9 mouse cellular contexts compared by ENCODE assay signal in the genomic region with DNA sequence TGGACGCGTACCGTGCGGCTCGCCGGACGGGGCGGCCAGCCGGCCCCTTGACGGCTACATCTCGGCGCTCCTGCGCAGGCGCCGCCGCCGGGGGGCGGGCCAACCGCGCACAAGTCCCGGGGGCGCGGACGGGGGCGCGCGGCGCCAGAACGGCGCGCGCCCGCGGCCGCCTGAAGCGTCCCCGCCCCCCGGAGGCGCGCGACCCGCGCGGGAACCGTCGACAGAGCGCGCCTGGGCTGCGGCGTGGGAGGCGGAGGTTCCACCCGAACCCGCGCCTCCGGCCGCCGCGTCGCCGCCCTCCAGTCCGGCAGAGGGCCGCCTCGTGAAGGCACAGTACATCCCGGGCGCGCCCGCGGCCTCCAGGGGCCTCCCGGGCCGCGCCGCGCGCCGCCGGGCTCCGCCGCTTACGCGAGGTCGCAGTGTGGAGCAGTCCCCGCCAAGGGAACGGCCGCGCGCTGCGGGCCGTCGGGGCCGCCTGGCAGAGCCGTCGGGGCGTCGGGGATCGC. TPM values are rescaled to one million over a fixed set of nuclear protein-coding genes. Genes with fewer than 3 reads are reported as not detected.
DNase-seq lines count a peak whose midpoint lies in the region; ATAC-seq and TF ChIP-seq lines count a peak whose summit lies in the region.
"Had no signal": no experiment of that assay in that cellular context is flagged by ENCODE, and none has a peak within 500 bp of the region (broad histone marks: within the 10 kb centered on the region; RNA-seq: fewer than 3 reads in every experiment).

No protein-coding gene starts in this region.

- no peak overlapping the region for H3K27ac ChIP-seq in kidney, adult 2 months (ENCODE audit: insufficient read depth, low read depth, low read length)
- H3K27ac ChIP-seq in hindbrain, embryonic 14.5 days, result no peak overlapping the region
- H3K27ac ChIP-seq in midbrain, embryonic 14.5 days (replicated peaks; ENCODE audit: low read depth, low read length), result no peak overlapping the region
- no peak overlapping the region for H3K27ac ChIP-seq in cerebellum, adult 2 months (ENCODE audit: insufficient read depth, low read length)

- H3K4me3 ChIP-seq in kidney, adult 2 months (ENCODE audit: insufficient read depth, low read depth, low read length), result peak overlapping the region; percentile 38; the same call in 1 of the 2 replicates
- peak overlapping the region; percentile 25 for H3K4me3 ChIP-seq in hindbrain, embryonic 14.5 days (replicated peaks; ENCODE audit: low read length)
- H3K4me3 ChIP-seq in midbrain, embryonic 14.5 days (replicated peaks; ENCODE audit: low read depth, low read length), result peak overlapping the region; percentile 19
- no peak overlapping the region for H3K4me3 ChIP-seq in cerebellum, adult 2 months (replicated peaks; ENCODE audit: insufficient read depth, low read depth, low read length)

- H3K36me3 ChIP-seq in kidney, adult 2 months (ENCODE audit: control insufficient read depth, insufficient read depth, low read length), result no peaks in the 10 kb centered on the region
- H3K36me3 ChIP-seq in hindbrain, embryonic 14.5 days (replicated peaks; ENCODE audit: control insufficient read depth, insufficient read depth), result peaks cover 44% of the 10 kb centered on the region
- H3K36me3 ChIP-seq in midbrain, embryonic 14.5 days (ENCODE audit: control insufficient read depth, insufficient read depth, low read length), result peaks cover 40% of the 10 kb centered on the region
- H3K36me3 ChIP-seq: G1E had no signal

- DNase-seq in kidney, adult 2 months, result no peak
- DNase-seq in kidney, adult 9 months, result no peak
- DNase-seq in brain, embryonic 14.5 days (ENCODE audit: low read depth), result peak; percentile 44
- DNase-seq in hindbrain, embryonic 14.5 days (ENCODE audit: low spot score), result no peak
- DNase-seq in midbrain, embryonic 14.5 days, result peak; percentile 61
- DNase-seq in spleen, postnatal 36 days (ENCODE audit: low spot score in 2 of 2), result no peak
- no peak for DNase-seq in cerebellum, adult 2 months
- DNase-seq in frontal cortex, adult 2 months (ENCODE audit: extremely low spot score in 1 of 2, low spot score in 1 of 2), result no peak

- H3K9me3 ChIP-seq in hindbrain, embryonic 14.5 days (ENCODE audit: control insufficient read depth, low read length), result peaks cover 8% of the 10 kb centered on the region; the same call in 1 of the 2 replicates
- H3K9me3 ChIP-seq in midbrain, embryonic 14.5 days (ENCODE audit: control insufficient read depth, low read length), result 0 out of 2 replicates have a peak, but pooled peaks cover 6% of the 10 kb centered on the region

- H3K4me1 ChIP-seq in kidney, adult 2 months (ENCODE audit: control insufficient read depth, insufficient read depth, low read length), result no peaks in the 10 kb centered on the region
- 0 out of 2 replicates have a peak, but pooled peaks cover 3% of the 10 kb centered on the region for H3K4me1 ChIP-seq in hindbrain, embryonic 14.5 days (replicated peaks; ENCODE audit: control insufficient read depth, insufficient read depth, low read length)
- 0 out of 2 replicates have a peak, but pooled peaks cover 1% of the 10 kb centered on the region for H3K4me1 ChIP-seq in midbrain, embryonic 14.5 days (ENCODE audit: control insufficient read depth, insufficient read depth, low read length)
- no peaks in the 10 kb centered on the region for H3K4me1 ChIP-seq in cerebellum, adult 2 months (ENCODE audit: control insufficient read depth, insufficient read depth, low read length)

- TF ChIP-seq POLR2A in kidney, adult 2 months (IDR thresholded peaks at IDR 0.05; ENCODE audit: low read depth, low read length), result no peak
- no peak for TF ChIP-seq POLR2A in brain, embryonic 14.5 days (IDR thresholded peaks at IDR 0.05; ENCODE audit: borderline replicate concordance, extremely low read depth, insufficient read depth, insufficient read length, poor library complexity, severe bottlenecking)
- no peak for TF ChIP-seq POLR2A in cerebellum, adult 2 months (IDR thresholded peaks at IDR 0.05; ENCODE audit: borderline replicate concordance, insufficient read depth, low read length)

- H3K9ac ChIP-seq in hindbrain, embryonic 14.5 days, result no peak overlapping the region
- H3K9ac ChIP-seq in midbrain, embryonic 14.5 days (replicated peaks; ENCODE audit: low read length), result no peak overlapping the region

- ATAC-seq in hindbrain, embryonic 14.5 days (ENCODE audit: low FRiP score), result peak; percentile 38; the same call in 1 of the 2 replicates
- peak; percentile 40; the same call in 1 of the 2 replicates for ATAC-seq in midbrain, embryonic 14.5 days (ENCODE audit: low FRiP score, low TSS enrichment)

- H3K4me2 ChIP-seq in hindbrain, embryonic 14.5 days (replicated peaks), result peak overlapping the region; percentile 19; the same call in 1 of the 2 replicates
- H3K4me2 ChIP-seq in midbrain, embryonic 14.5 days (ENCODE audit: low read length), result peak overlapping the region; percentile 30

- WGBS in kidney, adult 2 months, result 44% methylated on average over 95 of the region's 95 CpGs
- 8% methylated on average over 64 of the region's 95 CpGs for WGBS in hindbrain, embryonic 14.5 days
- 9% methylated on average over 90 of the region's 95 CpGs for WGBS in midbrain, embryonic 14.5 days
- 51% methylated on average over 95 of the region's 95 CpGs for WGBS in cerebellum, adult 2 months

- no peak for TF ChIP-seq CTCF in kidney, adult 2 months (conservative IDR thresholded peaks at IDR 0.05; ENCODE audit: insufficient read depth, insufficient read length, low read depth, low read length)
- TF ChIP-seq CTCF in brain, embryonic 14.5 days (IDR thresholded peaks at IDR 0.05; ENCODE audit: borderline replicate concordance, extremely low read depth, insufficient read depth, insufficient read length), result no peak
- TF ChIP-seq CTCF in cerebellum, adult 2 months (IDR thresholded peaks at IDR 0.05; ENCODE audit: borderline replicate concordance, insufficient read depth, low read depth, low read length), result no peak

- H3K27me3 ChIP-seq in kidney, adult 2 months (replicated peaks; ENCODE audit: control insufficient read depth, insufficient read depth, low read length), result no peaks in the 10 kb centered on the region
- H3K27me3 ChIP-seq in hindbrain, embryonic 14.5 days (ENCODE audit: control insufficient read depth, insufficient read depth, low read length), result peaks cover 38% of the 10 kb centered on the region
- H3K27me3 ChIP-seq in midbrain, embryonic 14.5 days (ENCODE audit: control insufficient read depth, insufficient read depth, low read length), result peaks cover 41% of the 10 kb centered on the region
- no peaks in the 10 kb centered on the region for H3K27me3 ChIP-seq in cerebellum, adult 2 months (ENCODE audit: control insufficient read depth, insufficient read depth, low read length)

RNA-seq across cellular contexts. Expression of gene Gng8, which starts 6.3 kb away (rescaled TPM):
- 3.6 and 3.7 TPM in 2 replicates for polyA plus RNA-seq in kidney, adult 2 months (2012; rRNA removed)
- polyA plus RNA-seq in brain, embryonic 14.5 days (2012; rRNA removed), result 11.5 and 15.5 TPM in 2 replicates
- polyA plus RNA-seq in hindbrain, embryonic 14.5 days (2014; fragmentation: Nextera tagmentation; extraction: Ambion mirVana), result 0.78 and 2.5 TPM in 2 replicates
- polyA plus RNA-seq in midbrain, embryonic 14.5 days (2014; fragmentation: Nextera tagmentation; extraction: Ambion mirVana), result 11.7 and 17.2 TPM in 2 replicates
- 10.0 and 14.0 TPM in 2 replicates for polyA plus RNA-seq in cerebellum, adult 2 months (2012; rRNA removed)
- polyA plus RNA-seq in frontal cortex, adult 2 months (2012; rRNA removed), result 5.9 and 7.6 TPM in 2 replicates
- polyA plus RNA-seq: G1E had no signal

RNA-seq across cellular contexts. Expression of gene Dact3, which starts 10.2 kb away (rescaled TPM):
- polyA plus RNA-seq in kidney, adult 2 months (2012; rRNA removed), result 5.5 and 7.5 TPM in 2 replicates
- polyA plus RNA-seq in brain, embryonic 14.5 days (2012; rRNA removed), result 41.7 and 43.6 TPM in 2 replicates
- 5.8 and 6.6 TPM in 2 replicates for polyA plus RNA-seq in hindbrain, embryonic 14.5 days (2014; fragmentation: Nextera tagmentation; extraction: Ambion mirVana)
- 4.9 and 6.2 TPM in 2 replicates for polyA plus RNA-seq in midbrain, embryonic 14.5 days (2014; fragmentation: Nextera tagmentation; extraction: Ambion mirVana)
- 60.8 and 68.2 TPM in 2 replicates for polyA plus RNA-seq in cerebellum, adult 2 months (2012; rRNA removed)
- polyA plus RNA-seq in frontal cortex, adult 2 months (2012; rRNA removed), result 151 and 154 TPM in 2 replicates

RNA-seq across cellular contexts. Expression of gene Ptgir, which starts 21.0 kb away (rescaled TPM):
- 4.0 and 5.0 TPM in 2 replicates for polyA plus RNA-seq in kidney, adult 2 months (2012; rRNA removed)
- 0.47 and 0.75 TPM in 2 replicates for polyA plus RNA-seq in brain, embryonic 14.5 days (2012; rRNA removed)
- 0.26 TPM in 1 of 2 replicates, not detected in the other for polyA plus RNA-seq in hindbrain, embryonic 14.5 days (2014; fragmentation: Nextera tagmentation; extraction: Ambion mirVana)
- 0.16 and 0.30 TPM in 2 replicates for polyA plus RNA-seq in midbrain, embryonic 14.5 days (2014; fragmentation: Nextera tagmentation; extraction: Ambion mirVana)
- polyA plus RNA-seq in cerebellum, adult 2 months (2012; rRNA removed), result 0.11 TPM in 2 replicates
- 0.20 and 0.25 TPM in 2 replicates for polyA plus RNA-seq in frontal cortex, adult 2 months (2012; rRNA removed)

RNA-seq across cellular contexts. Expression of gene Calm3, which starts 38.6 kb away (rescaled TPM):
- 305 and 325 TPM in 2 replicates for polyA plus RNA-seq in kidney, adult 2 months (2012; rRNA removed)
- 580 and 837 TPM in 2 replicates for polyA plus RNA-seq in brain, embryonic 14.5 days (2012; rRNA removed)
- polyA plus RNA-seq in hindbrain, embryonic 14.5 days (2014; fragmentation: Nextera tagmentation; extraction: Ambion mirVana), result 510 and 527 TPM in 2 replicates
- 494 and 652 TPM in 2 replicates for polyA plus RNA-seq in midbrain, embryonic 14.5 days (2014; fragmentation: Nextera tagmentation; extraction: Ambion mirVana)
- 1,355 and 1,504 TPM in 2 replicates for polyA plus RNA-seq in cerebellum, adult 2 months (2012; rRNA removed)
- polyA plus RNA-seq in frontal cortex, adult 2 months (2012; rRNA removed), result 1,679 and 1,948 TPM in 2 replicates

RNA-seq across cellular contexts. Expression of gene Prkd2, which starts 42.6 kb away (rescaled TPM):
- polyA plus RNA-seq in kidney, adult 2 months (2012; rRNA removed), result 18.3 and 23.3 TPM in 2 replicates
- polyA plus RNA-seq in brain, embryonic 14.5 days (2012; rRNA removed), result 13.9 and 14.0 TPM in 2 replicates
- polyA plus RNA-seq in hindbrain, embryonic 14.5 days (2014; fragmentation: Nextera tagmentation; extraction: Ambion mirVana), result 5.6 and 5.8 TPM in 2 replicates
- 4.4 and 5.7 TPM in 2 replicates for polyA plus RNA-seq in midbrain, embryonic 14.5 days (2014; fragmentation: Nextera tagmentation; extraction: Ambion mirVana)
- 6.5 and 7.5 TPM in 2 replicates for polyA plus RNA-seq in cerebellum, adult 2 months (2012; rRNA removed)
- 6.4 and 6.7 TPM in 2 replicates for polyA plus RNA-seq in frontal cortex, adult 2 months (2012; rRNA removed)

Comparison
In these comparisons a context has a peak if more than half of its experiments do, and no peak if none do; other contexts are left out.
1. DNase-seq: peak in brain, embryonic 14.5 days (single experiment) and midbrain, embryonic 14.5 days (single experiment); none in kidney, adult 2 months (single experiment), kidney, adult 9 months (single experiment), hindbrain, embryonic 14.5 days (single experiment), spleen, postnatal 36 days (0 of 2), cerebellum, adult 2 months (0 of 2) and frontal cortex, adult 2 months (0 of 2).